Mouse (Mus musculus) ES-E14 (cell line): ENCODE data around the gene Ptprg.

ENCODE experiments used
- CHD2 ChIP-seq: IDR thresholded peaks from 2 replicates; pipeline ENCODE4 v1.6.1; 2014; ENCODE audit warnings: mild to moderate bottlenecking, low read depth, low read length, inconsistent platforms
- HCFC1 ChIP-seq: IDR thresholded peaks from 2 replicates; pipeline ENCODE4 v1.6.1; 2012; ENCODE audit warnings: low read length, inconsistent platforms, borderline replicate concordance; ENCODE audit not compliant: insufficient read depth
- MAFK ChIP-seq: IDR thresholded peaks from 2 replicates; pipeline ENCODE4 v1.6.1; 2014; ENCODE audit warnings: mild to moderate bottlenecking, low read depth, low read length, inconsistent platforms; ENCODE audit not compliant: insufficient read depth
- ZC3H11A ChIP-seq: IDR thresholded peaks from 2 replicates; pipeline ENCODE4 v1.6.1; 2012; ENCODE audit warnings: low read depth, mild to moderate bottlenecking, inconsistent platforms, low read length, borderline replicate concordance
- ZNF384 ChIP-seq: IDR thresholded peaks from 2 replicates; pipeline ENCODE4 v1.6.1; 2012; ENCODE audit warnings: low read depth, low read length, inconsistent platforms

- TF ChIP-seq ZNF384 (no peak), CHD2 (no peak), HCFC1 (no peak), MAFK (no peak), ZC3H11A (no peak)
These were observed 8.1 kb downstream of the Ptprg start for GRCm38 (mm10) chr14:11561397-11561796.
